Mouse (Mus musculus) embryonic fibroblast, embryonic 13.5 days (primary cell): ENCODE results near the gene Asb14.

ENCODE experiments used
- CTCF ChIP-seq: IDR thresholded peaks from 2 replicates; pipeline ENCODE4 v1.5.1; 2011; ENCODE audit warnings: mild to moderate bottlenecking, control low read depth, low read length, moderate library complexity, borderline replicate concordance; ENCODE audit not compliant: insufficient read depth
- POLR2A ChIP-seq: IDR thresholded peaks from 2 replicates; pipeline ENCODE4 v1.6.1; 2011; ENCODE audit warnings: low read depth, mild to moderate bottlenecking, control low read depth, low read length, moderate library complexity

GRCm38 (mm10) chr14:26913681-26914268 lies 19.4 kb downstream of the Asb14 start:
- TF ChIP-seq POLR2A (no peak), CTCF (no peak)
